Mouse (Mus musculus) heart, embryonic 11.5 days (tissue): Measurements from ENCODE around the gene 1700016H13Rik. TPM values are rescaled to one million over a fixed set of nuclear protein-coding genes. Genes with fewer than 3 reads are reported as not detected.

Experiments
- ATAC-seq: fragments of 200-750 bp; cut with Nextera tagmentation; replicated peaks from 2 replicates; pipeline ENCODE4 v1.8.0; 2017; ENCODE audit warnings: moderate library complexity; ENCODE audit not compliant: insufficient number of reproducible peaks, low FRiP score, low TSS enrichment
- H3K27ac ChIP-seq: fragments of 300-500 bp; sonication (generic); 2 replicates; pipeline ENCODE4 v1.5.1; 2014; ENCODE audit warnings: mild to moderate bottlenecking, low read depth, low read length
- H3K27me3 ChIP-seq: fragments of 300-500 bp; sonication (generic); 2 replicates; pipeline ENCODE4 v1.6.1; 2014; ENCODE audit warnings: mild to moderate bottlenecking, low read length, mixed read lengths; ENCODE audit not compliant: control insufficient read depth, insufficient read depth
- H3K36me3 ChIP-seq: fragments of 300-500 bp; sonication (generic); 2 replicates; pipeline ENCODE4 v1.6.1; 2014; ENCODE audit warnings: mild to moderate bottlenecking, low read length, moderate library complexity, mixed read lengths; ENCODE audit not compliant: control insufficient read depth, insufficient read depth
- H3K4me1 ChIP-seq: fragments of 300-500 bp; sonication (generic); 2 replicates; pipeline ENCODE4 v1.6.1; 2014; ENCODE audit warnings: low read length; ENCODE audit not compliant: control insufficient read depth, insufficient read depth
- H3K4me2 ChIP-seq: fragments of 300-500 bp; sonication (generic); 2 replicates; pipeline ENCODE4 v1.6.1; 2014; ENCODE audit warnings: mild to moderate bottlenecking, moderate library complexity
- H3K4me3 ChIP-seq: fragments of 300-500 bp; sonication (generic); 2 replicates; pipeline ENCODE4 v1.5.1; 2014; ENCODE audit warnings: low read depth, low read length
- H3K9ac ChIP-seq: fragments of 300-500 bp; sonication (generic); 2 replicates; pipeline ENCODE4 v1.6.1; 2014; ENCODE audit warnings: mild to moderate bottlenecking, low read depth, low read length, moderate library complexity
- H3K9me3 ChIP-seq: fragments of 300-500 bp; sonication (generic); replicated peaks from 2 replicates; pipeline ENCODE4 v1.6.1; 2016; ENCODE audit warnings: low read length; ENCODE audit not compliant: control insufficient read depth
- WGBS: fragments of 180-500 bp; shearing (Covaris S2); extraction: QIAGEN DNeasy Blood & Tissue Kit; methylation state at CpG from one replicate; pipeline ENCODE4 v1.1.7; 2014; ENCODE audit not compliant: insufficient replicate concordance; 5-methylcytosine and 5-hydroxymethylcytosine counted together
- polyA plus RNA-seq: library from polyadenylated mRNA; unstranded; fragments of >200 nt; fragmentation: Nextera tagmentation; extraction: Ambion mirVana; gene quantifications from 2 replicates; pipeline ENCODE4 v1.2.1, GENCODE M21; 2014

1700016H13Rik gene
- polyA plus RNA-seq, 1 experiment from 2014 or later: not detected

DNA sequence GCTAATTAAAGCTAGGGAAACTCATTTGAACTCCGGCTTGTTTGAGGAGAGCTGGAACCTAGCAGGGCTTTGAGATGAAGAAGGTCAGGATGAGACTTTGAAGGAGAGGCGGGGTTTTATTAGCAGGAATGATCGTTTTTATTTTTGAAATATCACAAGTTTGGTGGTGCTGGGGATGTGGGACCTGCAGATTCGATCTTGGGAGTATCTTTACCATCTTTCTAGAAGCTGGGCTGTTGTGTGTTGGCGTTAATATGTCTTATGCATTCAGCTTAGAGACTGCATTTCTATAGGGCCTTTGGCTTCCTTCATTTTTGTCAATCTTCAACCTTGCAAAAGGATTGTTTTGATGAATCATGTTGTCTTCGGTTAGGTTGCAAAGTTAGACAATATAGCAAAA lies 38.3 kb upstream of the 1700016H13Rik start:
- 52% methylated on average over 6 of the region's 6 CpGs for WGBS
- no peaks in the 10 kb centered on the region for H3K36me3 ChIP-seq
- no peaks in the 10 kb centered on the region for H3K4me1 ChIP-seq
- H3K27ac ChIP-seq: no peak overlapping the region
- H3K9me3 ChIP-seq: no peaks in the 10 kb centered on the region
- H3K9ac ChIP-seq: no peak overlapping the region
- H3K4me3 ChIP-seq: no peak overlapping the region
- ATAC-seq: no peak
- H3K27me3 ChIP-seq: peaks cover 23% of the 10 kb centered on the region
- no peak overlapping the region for H3K4me2 ChIP-seq

DNA sequence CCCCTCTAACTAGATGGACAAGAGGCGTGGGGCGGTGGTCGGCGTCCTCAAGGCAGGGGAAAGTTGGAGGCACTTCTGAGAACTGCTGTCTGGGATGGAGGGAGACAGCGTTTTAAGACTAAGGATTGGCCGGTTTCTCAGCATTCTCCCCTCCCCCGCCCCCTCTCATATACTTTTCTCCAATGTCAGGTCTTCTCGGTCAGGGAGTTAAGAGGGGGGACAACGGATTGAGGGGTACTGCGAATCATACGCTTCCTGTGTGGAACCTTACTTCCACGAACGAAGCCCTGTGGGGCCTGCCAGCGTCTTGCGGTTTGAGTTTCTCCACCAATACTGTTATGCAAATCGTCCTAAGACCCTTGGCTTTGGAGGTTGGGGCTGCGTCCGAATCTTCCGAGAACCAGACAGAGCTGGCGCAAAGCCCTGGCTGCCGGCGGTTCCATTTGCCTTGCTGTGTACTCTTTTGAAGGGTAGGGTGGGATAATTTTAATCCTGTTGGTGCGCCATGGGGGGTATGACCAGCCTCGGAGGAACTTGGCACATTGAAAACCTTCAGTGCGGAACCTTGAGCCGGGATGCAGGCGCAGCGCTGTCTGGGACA lies 37.3 kb upstream of the 1700016H13Rik start:
- Histone ChIP-seq H3K9me3 (no peaks in the 10 kb centered on the region), H3K4me2 (peak overlapping the region; percentile 100), H3K9ac (0 out of 2 replicates have a peak overlapping the region, but pooled peaks have one; percentile 19), H3K4me3 (peak overlapping the region; percentile 67), H3K36me3 (no peaks in the 10 kb centered on the region), H3K27me3 (peaks cover 23% of the 10 kb centered on the region), H3K27ac (no peak overlapping the region), H3K4me1 (no peaks in the 10 kb centered on the region)
- no peak for ATAC-seq
- WGBS: under 1% methylated on average over 28 of the region's 28 CpGs

DNA sequence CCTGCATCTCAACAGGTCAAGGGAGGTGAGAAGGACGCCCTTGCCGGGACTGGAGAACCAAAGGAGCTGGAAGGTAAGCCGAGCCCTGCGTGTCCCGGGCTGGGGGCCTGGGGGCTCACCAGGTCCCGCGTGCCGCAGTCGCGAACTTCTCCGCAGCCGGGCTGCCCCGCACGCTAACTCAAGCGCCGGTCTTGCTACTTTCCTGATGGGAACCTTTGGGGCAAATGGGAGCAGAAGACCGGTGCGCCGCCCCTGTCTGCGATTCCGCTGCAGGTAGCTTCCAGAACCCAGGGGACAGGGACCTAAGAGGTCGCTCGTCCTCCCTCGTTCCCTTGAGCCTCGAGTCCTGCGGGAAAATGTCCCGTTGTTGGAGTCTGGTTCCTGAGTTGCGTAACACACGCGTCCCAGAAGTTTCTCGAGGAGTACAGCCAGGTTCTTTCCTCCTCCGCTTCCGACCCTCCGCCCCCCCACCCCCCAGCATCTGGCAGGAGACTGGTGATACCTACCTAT lies 36.8 kb upstream of the 1700016H13Rik start:
- no peaks in the 10 kb centered on the region for H3K9me3 ChIP-seq
- no peaks in the 10 kb centered on the region for H3K4me1 ChIP-seq
- H3K9ac ChIP-seq: peak overlapping the region; percentile 72
- ATAC-seq: no peak; the same call in 1 of the 2 replicates
- H3K27me3 ChIP-seq: peaks cover 23% of the 10 kb centered on the region
- H3K27ac ChIP-seq: no peak overlapping the region
- under 1% methylated on average over 34 of the region's 34 CpGs for WGBS
- H3K4me3 ChIP-seq: peak overlapping the region; percentile 67
- peak overlapping the region; percentile 100 for H3K4me2 ChIP-seq
- H3K36me3 ChIP-seq: no peaks in the 10 kb centered on the region

DNA sequence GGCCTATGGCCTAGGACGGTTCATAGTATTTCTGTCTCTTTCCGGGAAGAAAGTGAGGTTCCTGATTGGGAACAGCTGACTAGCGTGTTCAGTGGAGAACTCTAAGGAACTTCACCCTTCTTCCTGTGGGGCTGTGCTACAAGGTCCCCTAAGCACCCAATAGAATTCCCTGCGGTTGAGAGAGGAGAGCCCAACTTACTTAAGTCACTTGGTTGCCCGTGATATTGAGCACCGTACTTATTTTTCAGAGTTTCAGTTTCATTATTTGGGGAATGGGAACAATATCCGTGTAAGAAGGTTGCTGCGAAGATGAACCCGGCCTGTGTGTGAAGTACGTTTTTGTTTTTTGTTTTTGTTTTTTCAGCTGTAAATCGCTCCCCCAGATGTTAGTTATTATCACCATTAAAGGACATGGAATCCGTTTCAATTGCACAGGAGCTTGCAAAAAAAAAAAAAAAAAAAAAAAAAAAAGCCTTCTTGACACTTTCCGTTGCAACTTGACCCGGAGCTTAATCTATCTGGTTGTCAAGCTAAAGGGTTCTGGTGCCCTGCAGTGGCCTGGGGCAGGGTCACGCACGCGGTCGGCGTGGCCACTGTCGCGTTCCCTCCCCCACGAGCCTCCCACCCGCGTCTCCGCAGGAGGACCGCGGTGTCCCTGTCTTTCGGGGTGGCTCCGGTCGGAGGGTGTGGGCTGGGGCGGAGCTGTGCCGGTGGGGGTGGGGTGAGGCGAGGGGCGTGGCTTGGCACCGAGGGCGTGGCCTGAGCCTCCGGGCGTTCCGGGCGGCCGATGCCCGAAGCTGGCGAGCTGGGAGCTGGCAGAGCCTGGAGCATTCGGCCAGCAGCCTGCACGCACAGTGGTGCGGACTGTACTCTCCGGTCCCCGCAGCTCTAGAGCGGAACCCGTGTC lies 36.1 kb upstream of the 1700016H13Rik start, which contains the start of gene Aff1:
Gene Aff1 (plus strand): TSS at position 751 of the 907 bp plus-strand sequence.
- Histone ChIP-seq H3K27ac (no peak within 1 kb of the TSS), H3K4me2 (peak within 1 kb of the TSS; percentile 100), H3K4me1 (no peaks in the 10 kb centered on the region), H3K36me3 (no peaks in the 10 kb centered on the region), H3K9me3 (no peaks in the 10 kb centered on the region), H3K4me3 (peak within 1 kb of the TSS; percentile 67), H3K9ac (peak within 1 kb of the TSS; percentile 72), H3K27me3 (peaks cover 23% of the 10 kb centered on the region)
- peak; percentile 90 for ATAC-seq
- 4% methylated on average over 49 of the region's 50 CpGs for WGBS

DNA sequence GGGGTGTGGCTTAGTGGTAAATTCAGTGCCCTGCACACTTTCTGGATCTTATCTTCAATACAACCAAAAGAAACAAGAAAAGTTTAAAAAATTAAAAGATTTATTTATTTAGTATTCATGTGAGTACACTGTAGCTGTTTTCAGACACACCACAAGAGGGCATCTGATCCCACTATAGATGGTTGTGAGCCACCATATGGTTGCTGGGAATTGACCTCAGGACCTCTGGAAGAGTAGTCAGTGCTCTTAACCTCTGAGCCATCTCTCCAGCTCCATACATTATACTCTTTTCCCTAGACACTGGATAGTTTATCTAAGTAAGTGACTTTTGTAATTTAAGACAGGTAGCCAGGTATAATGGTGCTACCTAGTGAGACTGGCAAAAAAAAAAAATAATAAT lies 35.4 kb upstream of the 1700016H13Rik start:
- peak overlapping the region; percentile 100 for H3K4me2 ChIP-seq

DNA sequence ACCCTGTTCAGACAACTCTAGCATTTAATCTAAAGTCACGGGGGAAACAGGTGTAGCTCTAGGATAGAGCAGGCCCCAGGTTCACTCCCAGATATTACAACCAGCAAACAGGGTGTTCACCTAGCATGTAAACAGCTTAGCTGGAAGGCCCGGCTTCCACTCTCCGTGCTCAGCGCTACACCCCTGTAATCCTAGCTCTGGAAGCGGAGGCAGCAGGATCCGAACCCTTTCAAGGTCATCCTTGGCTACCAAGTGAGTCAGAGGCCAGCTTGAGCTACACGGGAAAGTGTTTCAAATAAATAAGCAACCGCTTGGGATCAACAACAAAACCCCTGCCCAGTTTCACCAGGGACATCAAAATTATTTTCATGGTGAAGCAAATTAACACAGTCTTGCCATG lies 34.4 kb upstream of the 1700016H13Rik start:
- no peaks in the 10 kb centered on the region for H3K4me1 ChIP-seq
- H3K4me2 ChIP-seq: no peak overlapping the region
- H3K27me3 ChIP-seq: peaks cover 23% of the 10 kb centered on the region
- no peak overlapping the region for H3K4me3 ChIP-seq
- no peaks in the 10 kb centered on the region for H3K9me3 ChIP-seq
- WGBS: 76% methylated on average over 8 of the region's 8 CpGs
- no peaks in the 10 kb centered on the region for H3K36me3 ChIP-seq
- H3K27ac ChIP-seq: no peak overlapping the region
- H3K9ac ChIP-seq: no peak overlapping the region
- ATAC-seq: no peak

More for the DNA sequence above, 35.4 kb upstream of the 1700016H13Rik start:
- peaks cover 23% of the 10 kb centered on the region for H3K27me3 ChIP-seq
- no peak overlapping the region for H3K27ac ChIP-seq
- no peaks in the 10 kb centered on the region for H3K4me1 ChIP-seq
- no peak overlapping the region for H3K9ac ChIP-seq
- H3K9me3 ChIP-seq: no peaks in the 10 kb centered on the region
- H3K4me3 ChIP-seq: no peak overlapping the region
- ATAC-seq: no peak
- H3K36me3 ChIP-seq: no peaks in the 10 kb centered on the region

DNA sequence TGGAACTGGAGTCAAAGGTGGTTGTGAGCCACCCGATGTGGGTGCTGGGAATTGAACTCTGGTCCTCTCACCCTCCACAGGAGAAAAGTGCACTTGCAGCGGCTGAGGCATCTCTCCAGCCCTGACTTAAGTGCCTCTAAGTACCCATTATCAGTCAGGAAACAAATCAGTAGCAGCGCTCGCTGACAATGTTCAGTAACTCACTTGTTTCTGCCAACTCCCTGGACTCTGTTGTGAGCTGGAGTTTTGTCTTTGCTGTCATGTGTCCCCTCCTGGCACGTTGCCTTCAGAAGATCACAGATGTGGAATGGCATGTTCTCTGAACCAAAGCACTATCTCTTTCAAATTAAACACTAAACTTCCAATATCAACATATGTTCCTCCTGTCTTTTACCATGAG lies 33.8 kb upstream of the 1700016H13Rik start:
- whole genome bisulfite sequencing: 45% methylated on average over 5 of the region's 5 CpGs
- Histone ChIP-seq H3K36me3 (no peaks in the 10 kb centered on the region), H3K4me1 (no peaks in the 10 kb centered on the region), H3K27me3 (peaks cover 23% of the 10 kb centered on the region), H3K27ac (no peak overlapping the region), H3K9ac (no peak overlapping the region), H3K9me3 (no peaks in the 10 kb centered on the region), H3K4me3 (no peak overlapping the region), H3K4me2 (no peak overlapping the region)
- ATAC-seq: no peak

DNA sequence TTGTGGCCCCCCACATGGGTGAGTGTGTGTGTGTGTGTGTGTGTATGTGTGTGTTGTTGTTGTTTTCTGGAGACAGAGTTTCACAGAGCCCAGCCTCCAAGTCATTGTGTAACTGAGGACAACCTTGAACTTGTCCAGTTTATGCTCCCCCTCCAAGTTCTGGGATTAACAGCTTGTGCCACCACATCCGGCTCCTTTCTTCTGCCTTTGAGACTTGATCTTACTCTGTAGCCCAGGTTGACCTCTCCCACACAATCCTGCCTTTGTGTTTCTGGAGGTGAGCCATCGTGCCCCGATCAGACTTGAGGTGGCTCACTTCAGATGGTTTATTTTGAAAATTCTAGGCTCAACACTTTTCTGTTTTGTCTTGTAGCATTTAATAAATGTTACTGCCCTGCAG lies 26.0 kb upstream of the 1700016H13Rik start:
- Histone ChIP-seq H3K4me2 (no peak overlapping the region), H3K36me3 (no peaks in the 10 kb centered on the region), H3K27me3 (0 out of 2 replicates have a peak, but pooled peaks cover 2% of the 10 kb centered on the region), H3K9ac (no peak overlapping the region), H3K4me1 (no peaks in the 10 kb centered on the region), H3K4me3 (no peak overlapping the region), H3K9me3 (no peaks in the 10 kb centered on the region), H3K27ac (no peak overlapping the region)
- 63% methylated on average over 3 of the region's 3 CpGs for WGBS
- no peak for ATAC-seq
